ENCODE assay signal across 8 mouse cellular contexts in the genomic region with DNA sequence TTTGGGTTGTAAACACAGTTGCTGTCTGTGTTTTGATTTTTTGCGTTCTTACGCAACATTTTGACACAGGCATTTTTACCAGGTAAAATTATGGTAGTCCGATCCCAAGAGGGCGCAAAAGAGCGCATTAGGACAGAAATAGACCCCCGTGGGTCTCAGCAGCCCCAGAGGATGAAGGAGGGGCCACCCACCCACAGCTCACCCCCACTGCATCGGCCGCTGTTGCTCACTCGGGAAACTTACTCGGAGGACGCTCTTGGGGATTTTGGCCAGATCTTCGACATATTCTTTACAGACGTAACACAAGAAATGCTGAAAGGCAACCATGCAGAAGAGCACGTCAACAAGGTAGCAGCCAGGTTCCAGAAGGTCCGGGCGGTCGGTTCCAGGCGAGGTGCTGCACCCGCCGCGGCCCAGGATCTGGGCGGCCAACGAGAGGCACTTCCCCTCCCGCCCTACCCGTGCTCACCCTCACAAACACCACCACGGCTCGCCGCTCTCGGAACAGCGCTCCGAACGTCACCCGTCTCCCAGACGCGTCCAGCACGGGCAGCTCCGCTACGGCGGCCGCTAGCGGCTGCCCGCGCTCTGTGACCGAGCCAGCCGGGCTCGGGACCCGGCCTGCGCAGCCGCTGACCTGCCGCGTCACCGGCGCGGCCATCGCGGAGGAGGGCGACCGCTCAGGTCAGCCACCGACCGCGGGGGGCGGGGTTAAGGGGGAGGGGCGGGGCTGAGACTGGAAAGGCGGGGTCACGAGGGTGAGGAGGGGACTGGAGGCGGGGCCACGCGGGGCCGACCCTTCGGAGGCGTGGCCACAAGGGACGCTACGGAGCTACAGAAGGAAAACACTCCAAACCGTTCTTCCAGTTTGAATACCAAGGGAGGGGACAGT. TPM values are rescaled to one million over a fixed set of nuclear protein-coding genes. Genes with fewer than 3 reads are reported as not detected.
DNase-seq lines count a peak whose midpoint lies in the region; ATAC-seq lines count a peak whose summit lies in the region.

Gene Aaed1 (minus strand): TSS at position 687 of the 892 bp plus-strand sequence.

- H3K9ac ChIP-seq in hindbrain, embryonic 14.5 days = peak within 1 kb of the TSS; percentile 72

- peak; percentile 93 for ATAC-seq in hindbrain, embryonic 14.5 days (ENCODE audit: low FRiP score)

- no peaks in the 10 kb centered on the region; the same call in 1 of the 2 replicates for H3K36me3 ChIP-seq in hindbrain, embryonic 14.5 days (replicated peaks; ENCODE audit: control insufficient read depth, insufficient read depth)

- WGBS in hindbrain, embryonic 14.5 days = under 1% methylated on average over 62 of the region's 74 CpGs

- H3K4me2 ChIP-seq in hindbrain, embryonic 14.5 days (replicated peaks) = peak within 1 kb of the TSS; percentile 68

- no peaks in the 10 kb centered on the region for H3K9me3 ChIP-seq in hindbrain, embryonic 14.5 days (ENCODE audit: control insufficient read depth, low read length)

- no peaks in the 10 kb centered on the region for H3K27me3 ChIP-seq in hindbrain, embryonic 14.5 days (ENCODE audit: control insufficient read depth, insufficient read depth, low read length)

- H3K4me1 ChIP-seq in hindbrain, embryonic 14.5 days (replicated peaks; ENCODE audit: control insufficient read depth, insufficient read depth, low read length) = peaks cover 8% of the 10 kb centered on the region

- peak within 1 kb of the TSS; percentile 58 for H3K4me3 ChIP-seq in hindbrain, embryonic 14.5 days (replicated peaks; ENCODE audit: low read length)

- H3K27ac ChIP-seq in hindbrain, embryonic 14.5 days = peak within 1 kb of the TSS; percentile 78

- peak; percentile 53 for DNase-seq in WW6 (ENCODE audit: low read depth, low spot score)
- peak; percentile 86 to 94 for DNase-seq in cerebellum, postnatal 36 days
- peak; percentile 84 to 92 for DNase-seq in frontal cortex, postnatal 36 days (ENCODE audit: low spot score in 2 of 2)
- peak; percentile 81 for DNase-seq in hindbrain, embryonic 14.5 days (ENCODE audit: low spot score)
- DNase-seq in layer of hippocampus, postnatal 36 days = peak; percentile 84 to 86
- peak; percentile 92 for DNase-seq in lung, postnatal 25 days (ENCODE audit: low spot score)
- DNase-seq in retina, adult 2 months (ENCODE audit: low read depth, low spot score) = peak; percentile 81
- peak; percentile 88 for DNase-seq in thymus, postnatal 25 days

RNA-seq across cellular contexts. Expression of gene Aaed1, which starts in this region (rescaled TPM):
- polyA plus RNA-seq in hindbrain, embryonic 14.5 days (2014; fragmentation: Nextera tagmentation; extraction: Ambion mirVana) = 15.4 and 15.8 TPM in 2 replicates
- 10 to 100 TPM; 16.6 to 19.7 TPM for total RNA-seq in layer of hippocampus, postnatal 36 days (2021)

Comparison
In these comparisons a context has a peak if more than half of its experiments do, and no peak if none do; other contexts are left out.
1. Peak in every context shown above with its lines: DNase-seq, ATAC-seq, H3K4me3 ChIP-seq and H3K27ac ChIP-seq.